Mouse (Mus musculus): Measurements from ENCODE around the gene Lias.
A peak's percentile ranks its signal among the peaks of the same experiment; 100 is the strongest.

Gene Lias

GRCm38 (mm10) chr5:65390648-65391644 is at the start of gene Lias, which contains the start of gene Rpl9:
Gene Lias (plus strand): TSS chr5:65391497.
Gene Rpl9 (minus strand): TSS chr5:65391444.
- peak; percentile 99 for DNase-seq (ENCODE audit: low read depth, low spot score)

- DNase-seq (ENCODE audit: low read depth, low spot score): no peak
Observed at GRCm38 (mm10) chr5:65348168-65348567, 43.1 kb upstream of the Lias start, which contains the start of gene Klb. Gene Klb (plus strand): TSS chr5:65348314.

GRCm38 (mm10) chr5:65350508-65350907 is 40.8 kb upstream of the Lias start:
- DNase-seq (ENCODE audit: low read depth, low spot score): no peak

- DNase-seq (ENCODE audit: low read depth, low spot score): no peak
Observed at GRCm38 (mm10) chr5:65354097-65354496, 37.2 kb upstream of the Lias start.

GRCm38 (mm10) chr5:65354985-65355384 is 36.3 kb upstream of the Lias start:
- DNase-seq (ENCODE audit: low read depth, low spot score): peak; percentile 83

GRCm38 (mm10) chr5:65356851-65357250 is 34.4 kb upstream of the Lias start:
- DNase-seq (ENCODE audit: low read depth, low spot score): no peak

- DNase-seq (ENCODE audit: low read depth, low spot score): no peak
Observed at GRCm38 (mm10) chr5:65357771-65358170, 33.5 kb upstream of the Lias start.

- DNase-seq (ENCODE audit: low read depth, low spot score): no peak
Observed at GRCm38 (mm10) chr5:65367837-65368236, 23.5 kb upstream of the Lias start.

GRCm38 (mm10) chr5:65371551-65371950 is 19.7 kb upstream of the Lias start:
- DNase-seq (ENCODE audit: low read depth, low spot score): no peak

- no peak for DNase-seq (ENCODE audit: low read depth, low spot score)
Observed at GRCm38 (mm10) chr5:65374746-65375145, 16.6 kb upstream of the Lias start.

- no peak for DNase-seq (ENCODE audit: low read depth, low spot score)
Observed at GRCm38 (mm10) chr5:65385704-65386103, 5.6 kb upstream of the Lias start.

GRCm38 (mm10) chr5:65387008-65387867 is 4.1 kb upstream of the Lias start:
- peak; percentile 35 for DNase-seq (ENCODE audit: low read depth, low spot score)

- peak; percentile 47 for DNase-seq (ENCODE audit: low read depth, low spot score)
Observed at GRCm38 (mm10) chr5:65391753-65392152, 456 bp downstream of the Lias start.

- DNase-seq (ENCODE audit: low read depth, low spot score): peak; percentile 22
Observed at GRCm38 (mm10) chr5:65394425-65394824, 3.1 kb downstream of the Lias start.

GRCm38 (mm10) chr5:65401251-65401994 is 10.1 kb downstream of the Lias start:
- DNase-seq (ENCODE audit: low read depth, low spot score): peak; percentile 83

- DNase-seq (ENCODE audit: low read depth, low spot score): peak; percentile 53
Observed at GRCm38 (mm10) chr5:65407989-65408388, 16.7 kb downstream of the Lias start.

- peak; percentile 69 for DNase-seq (ENCODE audit: low read depth, low spot score)
Observed at GRCm38 (mm10) chr5:65415653-65416458, 24.6 kb downstream of the Lias start.

GRCm38 (mm10) chr5:65419136-65419535 is 27.8 kb downstream of the Lias start:
- DNase-seq (ENCODE audit: low read depth, low spot score): no peak

GRCm38 (mm10) chr5:65420822-65421221 is 29.5 kb downstream of the Lias start:
- DNase-seq (ENCODE audit: low read depth, low spot score): no peak

GRCm38 (mm10) chr5:65422803-65423202 is 31.5 kb downstream of the Lias start:
- DNase-seq (ENCODE audit: low read depth, low spot score): no peak
